Mouse (Mus musculus) liver, embryonic 11.5 days (tissue): ENCODE measurements around the gene Gm5662. TPM values are rescaled to one million over a fixed set of nuclear protein-coding genes. Genes with fewer than 3 reads are reported as not detected.
"Not testable (repeated sequence)": the region's sequence is repeated elsewhere in the genome, so short reads cannot be mapped to it uniquely, and the experiment has no call there.

ENCODE experiments used
- ATAC-seq: fragments of 200-750 bp; cut with Nextera tagmentation; replicated peaks from 2 replicates; pipeline ENCODE4 v1.8.0; 2017; ENCODE audit warnings: moderate number of reproducible peaks, mild to moderate bottlenecking, moderate TSS enrichment, moderate library complexity; ENCODE audit not compliant: low FRiP score
- DNase-seq: peaks from one replicate; pipeline ENCODE4 v3.0.0-alpha.2; 2017; ENCODE audit warnings: low spot score
- H3K27ac ChIP-seq: fragments of 300-500 bp; sonication (generic); 2 replicates; pipeline ENCODE4 v1.5.1; 2014; ENCODE audit warnings: mild to moderate bottlenecking, low read depth, low read length, control low read depth
- H3K27me3 ChIP-seq: fragments of 300-500 bp; sonication (generic); replicated peaks from 2 replicates; pipeline ENCODE4 v1.6.1; 2014; ENCODE audit warnings: low read length, mixed read lengths; ENCODE audit not compliant: control insufficient read depth, insufficient read depth
- H3K36me3 ChIP-seq: fragments of 300-500 bp; sonication (generic); 2 replicates; pipeline ENCODE4 v1.6.1; 2014; ENCODE audit warnings: mild to moderate bottlenecking, low read length, moderate library complexity, mixed read lengths; ENCODE audit not compliant: control insufficient read depth, insufficient read depth
- H3K4me1 ChIP-seq: fragments of 300-500 bp; sonication (generic); replicated peaks from 2 replicates; pipeline ENCODE4 v1.6.1; 2014; ENCODE audit warnings: low read length, mixed read lengths; ENCODE audit not compliant: control insufficient read depth, insufficient read depth
- H3K4me2 ChIP-seq: fragments of 300-500 bp; sonication (generic); 2 replicates; pipeline ENCODE4 v1.6.1; 2014; ENCODE audit warnings: mild to moderate bottlenecking, control low read depth, moderate library complexity
- H3K4me3 ChIP-seq: fragments of 300-500 bp; sonication (generic); 2 replicates; pipeline ENCODE4 v1.5.1; 2014; ENCODE audit warnings: low read depth, low read length, control low read depth
- H3K9ac ChIP-seq: fragments of 300-500 bp; sonication (generic); 2 replicates; pipeline ENCODE4 v1.6.1; 2014; ENCODE audit warnings: low read depth, low read length, control low read depth
- H3K9me3 ChIP-seq: fragments of 300-500 bp; sonication (generic); 2 replicates; pipeline ENCODE4 v1.6.1; 2016; ENCODE audit warnings: low read length, inconsistent platforms, mixed read lengths; ENCODE audit not compliant: control insufficient read depth
- WGBS: fragments of 180-500 bp; shearing (Covaris S2); extraction: QIAGEN DNeasy Blood & Tissue Kit; methylation state at CpG from one replicate; pipeline ENCODE4 v1.1.7; 2014; 5-methylcytosine and 5-hydroxymethylcytosine counted together
- polyA plus RNA-seq: library from polyadenylated mRNA; unstranded; fragments of >200 nt; fragmentation: Nextera tagmentation; extraction: Ambion mirVana; gene quantifications from 2 replicates; pipeline ENCODE4 v1.2.1, GENCODE M21; 2014

Gm5662 gene
- polyA plus RNA-seq, 1 experiment from 2014 or later: not detected

DNA sequence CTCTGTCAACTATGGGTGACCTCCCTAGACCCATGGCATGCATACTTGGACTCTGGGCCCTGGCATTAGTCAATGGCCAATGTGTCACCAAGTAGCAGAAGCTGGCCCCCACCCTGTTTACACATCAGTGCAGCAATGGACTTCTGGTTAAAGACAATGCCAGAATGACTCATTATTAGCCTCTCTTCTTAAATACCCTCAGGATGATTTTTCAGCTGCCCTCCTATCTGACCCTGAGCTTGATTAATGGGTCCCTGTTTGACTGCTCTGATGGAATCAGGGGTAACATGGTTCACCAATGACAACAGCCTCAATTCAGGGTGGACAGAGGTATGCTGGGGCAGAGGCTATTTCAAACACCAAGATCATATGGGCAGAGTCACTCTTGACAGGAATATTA is 28.5 kb downstream of the Gm5662 start:
- not testable (repeated sequence) for H3K4me2 ChIP-seq, H3K9ac ChIP-seq, H3K9me3 ChIP-seq, H3K36me3 ChIP-seq, H3K4me3 ChIP-seq, H3K27me3 ChIP-seq, DNase-seq, ATAC-seq, H3K27ac ChIP-seq, H3K4me1 ChIP-seq

DNA sequence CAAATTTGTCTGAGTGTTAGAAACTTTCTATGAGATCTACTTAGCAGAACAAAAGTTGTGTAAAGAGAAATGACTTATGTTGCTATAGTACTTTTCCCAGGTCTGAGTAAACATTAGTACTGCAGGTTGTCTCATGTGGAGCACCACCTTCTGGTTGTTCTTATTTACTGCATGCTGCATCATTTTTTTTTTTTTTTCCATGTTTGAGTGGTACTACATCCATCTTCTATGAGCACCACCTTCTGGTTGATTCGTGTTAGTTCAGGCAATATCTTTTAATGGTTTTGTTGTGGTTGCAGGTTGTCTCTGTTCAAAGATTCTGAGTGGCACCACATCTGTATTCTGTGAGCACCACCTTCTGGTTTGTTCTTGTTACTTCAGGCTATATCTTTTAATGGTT is 31.4 kb downstream of the Gm5662 start:
- not testable (repeated sequence) for H3K9ac ChIP-seq, H3K4me3 ChIP-seq, H3K4me2 ChIP-seq, H3K36me3 ChIP-seq, DNase-seq, H3K27me3 ChIP-seq, H3K9me3 ChIP-seq, H3K27ac ChIP-seq, ATAC-seq, H3K4me1 ChIP-seq
- WGBS: 31% methylated on average over 1 of the region's 1 CpGs

Other genes starting within 250 kb of the Gm5662 start
- not detected in 2 replicates for gene Gm2056, start 247.5 kb downstream of the Gm5662 start, polyA plus RNA-seq
- gene Gm16368, start 190.8 kb downstream of the Gm5662 start, polyA plus RNA-seq: not detected in 2 replicates
- not detected in 2 replicates for gene Gm10436, start 92.4 kb downstream of the Gm5662 start, polyA plus RNA-seq
- not detected in 2 replicates for gene Gm8332, start 24.4 kb downstream of the Gm5662 start, polyA plus RNA-seq
- not detected in 2 replicates for gene Gm5039, start 49.5 kb upstream of the Gm5662 start, polyA plus RNA-seq
- gene Adck1, start 86.1 kb upstream of the Gm5662 start, polyA plus RNA-seq: 18.4 and 18.7 TPM in 2 replicates